In genomic region chr17:35544680-35545079, GRCm38 (mm10) we compare ENCODE assay signal across 8 mouse cellular contexts. TPM values are rescaled to one million over a fixed set of nuclear protein-coding genes. Genes with fewer than 3 reads are reported as not detected.
DNase-seq lines count a peak whose midpoint lies in the region; ATAC-seq lines count a peak whose summit lies in the region.

No protein-coding gene starts in this region.

- H3K27me3 ChIP-seq in intestine, embryonic 15.5 days (replicated peaks), result no peaks in the 10 kb centered on the region

- no peak overlapping the region for H3K4me3 ChIP-seq in intestine, embryonic 15.5 days (replicated peaks)

- no peak overlapping the region for H3K9ac ChIP-seq in intestine, embryonic 15.5 days

- no peak for ATAC-seq in CD4-positive, CD25-positive, alpha-beta regulatory T cell, adult 4 months
- ATAC-seq in intestine, embryonic 15.5 days, result 0 out of 2 replicates have a peak, but pooled peaks have one; percentile 21

- no peaks in the 10 kb centered on the region for H3K36me3 ChIP-seq in intestine, embryonic 15.5 days

- H3K4me2 ChIP-seq in intestine, embryonic 15.5 days (replicated peaks), result no peak overlapping the region

- 35% methylated on average over 6 of the region's 6 CpGs for WGBS in intestine, embryonic 15.5 days

- no peaks in the 10 kb centered on the region for H3K4me1 ChIP-seq in intestine, embryonic 15.5 days (replicated peaks)

- no peaks in the 10 kb centered on the region for H3K9me3 ChIP-seq in intestine, embryonic 15.5 days

- H3K27ac ChIP-seq in intestine, embryonic 15.5 days, result no peak overlapping the region

- peak; percentile 67 for DNase-seq in CD4-positive, CD25-positive, alpha-beta regulatory T cell, adult 2 months (ENCODE audit: low read depth, low spot score)
- DNase-seq in urinary bladder, adult 18-20 months (ENCODE audit: low spot score in 2 of 2), result peak; percentile 22 to 53
- DNase-seq in urinary bladder, adult 2 months (ENCODE audit: low spot score), result no peak
- peak; percentile 37 for DNase-seq in embryo, embryonic 11.5 days (ENCODE audit: low read depth, low spot score)
- peak; percentile 39 to 42 for DNase-seq in lung, adult 18-20 months
- peak; percentile 44 for DNase-seq in retina, adult 2 months (ENCODE audit: low read depth, low spot score)

RNA-seq across cellular contexts. Expression of gene Cdsn, which starts 7.2 kb away (rescaled TPM):
- polyA plus RNA-seq in CD4-positive, CD25-positive, alpha-beta regulatory T cell, adult 4 months (2017; shearing (Covaris generic)), result not detected
- 0.56 and 1.1 TPM in 2 replicates for polyA plus RNA-seq in urinary bladder, adult 2 months (2012; rRNA removed)
- 0.05 TPM in 1 of 2 replicates, not detected in the other for polyA plus RNA-seq in intestine, embryonic 15.5 days (2015; fragmentation: Nextera tagmentation; extraction: Ambion mirVana)

RNA-seq across cellular contexts. Expression of gene Psors1c2, which starts 11.7 kb away (rescaled TPM):
- under 1 TPM in 1 of 2 experiments, not detected in 1; 0.65 TPM for polyA plus RNA-seq in CD4-positive, CD25-positive, alpha-beta regulatory T cell, adult 4 months (2017; shearing (Covaris generic))
- 0.12 and 0.15 TPM in 2 replicates for polyA plus RNA-seq in urinary bladder, adult 2 months (2012; rRNA removed)
- 0.40 and 0.80 TPM in 2 replicates for polyA plus RNA-seq in intestine, embryonic 15.5 days (2015; fragmentation: Nextera tagmentation; extraction: Ambion mirVana)

RNA-seq across cellular contexts. Expression of gene 2300002M23Rik, which starts 22.6 kb away (rescaled TPM):
- not detected for polyA plus RNA-seq in CD4-positive, CD25-positive, alpha-beta regulatory T cell, adult 4 months (2017; shearing (Covaris generic))
- polyA plus RNA-seq in urinary bladder, adult 2 months (2012; rRNA removed), result not detected in 2 replicates
- not detected in 2 replicates for polyA plus RNA-seq in intestine, embryonic 15.5 days (2015; fragmentation: Nextera tagmentation; extraction: Ambion mirVana)

RNA-seq across cellular contexts. Expression of gene Cchcr1, which starts 27.8 kb away (rescaled TPM):
- 1 to 10 TPM; 5.5 to 7.6 TPM for polyA plus RNA-seq in CD4-positive, CD25-positive, alpha-beta regulatory T cell, adult 4 months (2017; shearing (Covaris generic))
- 15.3 and 16.2 TPM in 2 replicates for polyA plus RNA-seq in urinary bladder, adult 2 months (2012; rRNA removed)
- polyA plus RNA-seq in intestine, embryonic 15.5 days (2015; fragmentation: Nextera tagmentation; extraction: Ambion mirVana), result 15.4 and 15.8 TPM in 2 replicates

RNA-seq across cellular contexts. Expression of gene Tcf19, which starts 28.1 kb away (rescaled TPM):
- polyA plus RNA-seq in CD4-positive, CD25-positive, alpha-beta regulatory T cell, adult 4 months (2017; shearing (Covaris generic)), result 10 to 100 TPM; 17.1 to 22.0 TPM
- 9.6 and 11.5 TPM in 2 replicates for polyA plus RNA-seq in urinary bladder, adult 2 months (2012; rRNA removed)
- 63.6 and 66.4 TPM in 2 replicates for polyA plus RNA-seq in intestine, embryonic 15.5 days (2015; fragmentation: Nextera tagmentation; extraction: Ambion mirVana)
